Mouse (Mus musculus) midbrain, embryonic 12.5 days (tissue): ENCODE results near the gene Zfp62. TPM values are rescaled to one million over a fixed set of nuclear protein-coding genes. Genes with fewer than 3 reads are reported as not detected.
A peak's percentile ranks its signal among the peaks of the same experiment; 100 is the strongest.
"Not testable (repeated sequence)": the region's sequence is repeated elsewhere in the genome, so short reads cannot be mapped to it uniquely, and the experiment has no call there.

Experiments
- ATAC-seq: fragments of 200-750 bp; cut with Nextera tagmentation; 2 replicates; pipeline ENCODE4 v1.8.0; 2017; ENCODE audit warnings: low read depth, moderate TSS enrichment, moderate library complexity; ENCODE audit not compliant: low FRiP score
- H3K27ac ChIP-seq: fragments of 300-500 bp; sonication (generic); replicated peaks from 2 replicates; pipeline ENCODE4 v1.5.1; 2016; ENCODE audit warnings: mild to moderate bottlenecking
- H3K27me3 ChIP-seq: fragments of 300-500 bp; sonication (generic); 2 replicates; pipeline ENCODE4 v1.6.1; 2016; ENCODE audit warnings: mild to moderate bottlenecking
- H3K36me3 ChIP-seq: fragments of 300-500 bp; sonication (generic); 2 replicates; pipeline ENCODE4 v1.6.1; 2016
- H3K4me1 ChIP-seq: fragments of 300-500 bp; sonication (generic); 2 replicates; pipeline ENCODE4 v1.6.1; 2016
- H3K4me2 ChIP-seq: fragments of 300-500 bp; sonication (generic); replicated peaks from 2 replicates; pipeline ENCODE4 v1.6.1; 2016; ENCODE audit warnings: mild to moderate bottlenecking, moderate library complexity
- H3K4me3 ChIP-seq: fragments of 300-500 bp; sonication (generic); 2 replicates; pipeline ENCODE4 v1.5.1; 2016; ENCODE audit warnings: mild to moderate bottlenecking
- H3K9ac ChIP-seq: fragments of 300-500 bp; sonication (generic); replicated peaks from 2 replicates; pipeline ENCODE4 v1.6.1; 2016; ENCODE audit warnings: mild to moderate bottlenecking, moderate library complexity
- H3K9me3 ChIP-seq: fragments of 300-500 bp; sonication (generic); 2 replicates; pipeline ENCODE4 v1.6.1; 2016; ENCODE audit warnings: mild to moderate bottlenecking
- WGBS: fragments of 180-500 bp; shearing (Covaris S2); methylation state at CpG from one replicate; pipeline ENCODE4 v1.1.7; 2016; 5-methylcytosine and 5-hydroxymethylcytosine counted together
- polyA plus RNA-seq: library from polyadenylated mRNA; unstranded; fragments of >200 nt; fragmentation: Nextera tagmentation; extraction: Ambion mirVana; gene quantifications from 2 replicates; pipeline ENCODE4 v1.2.1, GENCODE M21; 2016

Gene Zfp62
- polyA plus RNA-seq, 1 experiment from 2014 or later, result 60.8 TPM

- WGBS, result 9% methylated on average over 7 of the region's 7 CpGs
- no peaks in the 10 kb centered on the region for H3K27me3 ChIP-seq
- H3K36me3 ChIP-seq, result no peaks in the 10 kb centered on the region
- no peak for ATAC-seq
- no peak overlapping the region for H3K4me3 ChIP-seq
- no peak overlapping the region for H3K9ac ChIP-seq
- no peak overlapping the region for H3K27ac ChIP-seq
- no peaks in the 10 kb centered on the region for H3K9me3 ChIP-seq
- no peak overlapping the region for H3K4me2 ChIP-seq
- no peaks in the 10 kb centered on the region for H3K4me1 ChIP-seq
Observed at GRCm38 (mm10) chr11:49189737-49190136, 13.4 kb upstream of the Zfp62 start.

GRCm38 (mm10) chr11:49191083-49191482, 12.0 kb upstream of the Zfp62 start:
- 67% methylated on average over 2 of the region's 2 CpGs for WGBS
- Histone ChIP-seq H3K9me3 (no peaks in the 10 kb centered on the region), H3K4me1 (no peaks in the 10 kb centered on the region), H3K27me3 (no peaks in the 10 kb centered on the region), H3K4me3 (no peak overlapping the region), H3K9ac (no peak overlapping the region), H3K4me2 (no peak overlapping the region), H3K36me3 (no peaks in the 10 kb centered on the region), H3K27ac (no peak overlapping the region)
- ATAC-seq, result no peak

DNA sequence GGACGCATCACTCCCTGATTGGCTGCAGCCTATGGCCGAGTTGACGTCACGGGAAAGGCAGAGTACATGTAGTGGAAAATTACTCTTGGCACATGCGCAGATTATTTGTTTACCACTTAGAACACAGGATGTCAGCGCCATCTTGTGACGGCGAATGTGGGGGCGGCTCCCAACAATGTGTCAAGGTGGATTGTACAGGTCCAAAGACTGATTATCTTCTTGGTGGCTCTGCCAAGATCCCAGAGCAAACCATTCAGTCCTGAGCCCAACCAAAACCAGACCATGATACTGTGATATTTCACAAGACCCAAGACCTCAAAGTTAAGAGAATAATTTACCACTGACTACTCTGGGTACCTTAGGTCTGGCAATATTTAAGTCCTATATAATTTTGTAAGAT, 8.3 kb upstream of the Zfp62 start:
- not testable (repeated sequence) for H3K4me2 ChIP-seq, H3K4me1 ChIP-seq, H3K27ac ChIP-seq, H3K27me3 ChIP-seq, H3K9me3 ChIP-seq, H3K4me3 ChIP-seq, ATAC-seq, H3K9ac ChIP-seq, H3K36me3 ChIP-seq
- 93% methylated on average over 9 of the region's 9 CpGs for WGBS

- H3K27me3 ChIP-seq, result no peaks in the 10 kb centered on the region
- H3K4me2 ChIP-seq, result no peak overlapping the region
- ATAC-seq, result no peak
- H3K4me3 ChIP-seq, result no peak overlapping the region
- no peak overlapping the region for H3K9ac ChIP-seq
- 90% methylated on average over 7 of the region's 7 CpGs for WGBS
- H3K27ac ChIP-seq, result no peak overlapping the region
- no peaks in the 10 kb centered on the region for H3K4me1 ChIP-seq
- H3K36me3 ChIP-seq, result no peaks in the 10 kb centered on the region
- H3K9me3 ChIP-seq, result no peaks in the 10 kb centered on the region
Observed at GRCm38 (mm10) chr11:49195819-49196322, 7.2 kb upstream of the Zfp62 start.

- Histone ChIP-seq H3K27me3 (no peaks in the 10 kb centered on the region), H3K4me1 (peaks cover 15% of the 10 kb centered on the region), H3K4me2 (no peak overlapping the region), H3K9me3 (no peaks in the 10 kb centered on the region), H3K9ac (no peak overlapping the region), H3K4me3 (no peak overlapping the region), H3K36me3 (no peaks in the 10 kb centered on the region), H3K27ac (no peak overlapping the region)
- ATAC-seq, result no peak
Observed at GRCm38 (mm10) chr11:49200666-49201065, 2.4 kb upstream of the Zfp62 start.

DNA sequence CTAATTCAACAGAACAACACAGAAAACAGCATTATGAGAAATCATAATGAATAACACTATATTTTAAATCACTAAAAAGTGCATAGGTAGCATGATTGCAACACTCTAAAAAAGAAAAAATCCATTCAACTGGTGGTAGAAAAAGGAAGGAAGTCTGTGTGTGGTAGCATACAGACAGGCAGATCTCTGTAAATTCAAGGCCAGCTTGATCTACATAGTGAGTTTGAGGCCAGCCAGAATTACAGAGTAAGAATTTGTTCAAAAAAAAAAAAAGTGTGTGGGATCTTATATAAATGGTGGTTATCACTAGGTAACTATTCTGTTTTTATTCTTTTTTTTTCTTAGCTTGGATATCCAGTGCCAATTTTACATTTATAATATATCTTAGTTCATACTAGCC, 1.9 kb upstream of the Zfp62 start:
- Histone ChIP-seq H3K36me3 (no peaks in the 10 kb centered on the region), H3K27ac (no peak overlapping the region), H3K9me3 (no peaks in the 10 kb centered on the region), H3K4me3 (no peak overlapping the region), H3K27me3 (no peaks in the 10 kb centered on the region), H3K4me2 (no peak overlapping the region), H3K9ac (no peak overlapping the region), H3K4me1 (peaks cover 15% of the 10 kb centered on the region)
- ATAC-seq, result no peak

DNA sequence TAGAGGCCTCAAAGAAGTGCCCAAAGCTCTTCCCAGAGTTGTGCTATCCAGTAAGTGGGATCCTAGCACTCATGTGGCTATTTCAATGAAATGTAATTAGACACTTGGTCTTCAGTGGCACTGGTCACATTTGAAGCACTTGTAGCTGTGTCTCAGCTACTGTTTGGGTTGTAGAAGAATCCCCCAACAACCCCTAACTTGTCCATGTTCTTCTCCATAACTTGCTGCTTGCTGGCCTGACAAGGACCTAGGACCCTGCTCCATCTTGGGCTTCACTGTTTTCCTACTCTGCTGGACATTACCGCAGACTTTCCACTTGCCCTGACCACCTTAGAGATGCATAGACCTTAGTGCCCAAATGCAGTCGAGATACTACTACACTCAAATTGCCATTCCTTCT, 1.0 kb upstream of the Zfp62 start:
- Histone ChIP-seq H3K27ac (no peak overlapping the region), H3K4me3 (peak overlapping the region; percentile 92), H3K4me1 (peaks cover 17% of the 10 kb centered on the region), H3K4me2 (peak overlapping the region; percentile 77), H3K27me3 (no peaks in the 10 kb centered on the region), H3K36me3 (peaks cover 7% of the 10 kb centered on the region), H3K9me3 (no peaks in the 10 kb centered on the region), H3K9ac (peak overlapping the region; percentile 98)
- ATAC-seq, result no peak
- WGBS, result 71% methylated on average over 2 of the region's 2 CpGs

- peak overlapping the region; percentile 77 for H3K4me2 ChIP-seq
- peaks cover 17% of the 10 kb centered on the region for H3K4me1 ChIP-seq
- H3K9me3 ChIP-seq, result no peaks in the 10 kb centered on the region
- H3K27me3 ChIP-seq, result no peaks in the 10 kb centered on the region
- peak overlapping the region; percentile 92 for H3K4me3 ChIP-seq
- peaks cover 7% of the 10 kb centered on the region for H3K36me3 ChIP-seq
- H3K9ac ChIP-seq, result peak overlapping the region; percentile 98
- WGBS, result 5% methylated on average over 10 of the region's 10 CpGs
- H3K27ac ChIP-seq, result peak overlapping the region; percentile 99
- ATAC-seq, result peak; percentile 16
Observed at GRCm38 (mm10) chr11:49202523-49203061, 500 bp upstream of the Zfp62 start.

DNA sequence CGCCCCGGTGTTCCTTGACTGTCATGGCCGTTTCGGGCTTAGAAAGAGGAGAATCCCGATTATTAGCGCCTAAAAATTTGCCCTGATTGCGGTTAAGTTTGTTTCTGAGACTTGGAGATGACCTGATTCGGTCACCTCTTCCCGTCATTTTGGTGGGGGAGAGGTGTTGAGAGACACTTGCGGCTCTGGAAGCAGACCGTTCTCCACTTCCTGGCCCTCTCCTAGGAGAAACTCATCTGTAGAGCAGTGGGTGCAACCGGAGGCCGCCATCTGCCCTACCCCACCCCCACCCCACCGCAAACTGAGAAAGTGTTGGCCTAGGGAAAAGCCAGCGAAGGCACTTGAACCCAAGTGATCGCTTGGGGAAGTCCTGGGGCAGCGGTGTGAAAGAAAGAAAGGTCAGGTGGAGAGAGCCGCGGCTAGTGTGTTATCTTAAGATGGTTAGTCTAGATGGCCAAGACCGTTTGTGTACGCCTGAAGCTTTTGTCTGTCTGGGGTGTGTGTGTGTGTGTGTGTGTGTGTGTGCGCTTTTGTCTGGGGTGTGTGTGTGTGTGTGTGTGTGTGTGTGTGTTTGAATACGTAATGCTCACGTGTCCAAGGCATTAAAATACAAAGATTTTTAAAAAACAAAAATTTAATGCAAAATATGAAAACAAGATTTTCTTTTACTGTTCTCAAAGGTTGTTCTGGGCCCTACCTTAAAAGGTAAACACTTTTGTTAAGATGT, 842 bp downstream of the Zfp62 start:
- Histone ChIP-seq H3K4me1 (peaks cover 17% of the 10 kb centered on the region), H3K36me3 (peaks cover 7% of the 10 kb centered on the region), H3K27me3 (no peaks in the 10 kb centered on the region), H3K27ac (peak overlapping the region; percentile 99), H3K4me3 (peak overlapping the region; percentile 92), H3K4me2 (peak overlapping the region; percentile 77), H3K9ac (peak overlapping the region; percentile 98), H3K9me3 (no peaks in the 10 kb centered on the region)
- under 1% methylated on average over 24 of the region's 24 CpGs for WGBS
- ATAC-seq, result peak; percentile 70

DNA sequence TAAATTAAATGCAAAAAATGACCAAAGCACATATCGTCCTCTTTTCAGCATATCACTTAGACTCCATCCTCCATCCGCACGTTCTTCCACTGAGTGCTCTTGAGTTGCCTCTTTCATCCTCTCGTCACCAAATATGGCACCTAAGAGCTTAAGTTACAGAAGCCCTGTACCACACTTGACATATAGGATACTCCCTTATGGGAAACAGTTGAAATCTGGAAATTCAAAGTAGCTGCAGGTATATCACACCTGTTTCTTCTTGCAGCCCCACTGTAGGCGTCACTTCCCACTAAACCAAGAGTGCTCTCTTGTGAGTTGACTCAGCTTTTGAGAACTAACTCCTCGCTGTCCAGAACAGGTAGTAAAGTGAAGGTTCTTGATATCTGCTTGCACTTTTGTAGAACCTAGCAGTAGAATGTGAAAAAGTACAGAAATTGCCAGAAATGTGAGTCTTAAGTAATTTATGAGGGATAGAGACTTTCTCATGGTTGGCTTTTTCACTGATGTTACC, 2.0 kb downstream of the Zfp62 start:
- Histone ChIP-seq H3K4me2 (peak overlapping the region; percentile 77), H3K9me3 (no peaks in the 10 kb centered on the region), H3K9ac (no peak overlapping the region), H3K4me3 (no peak overlapping the region), H3K27ac (no peak overlapping the region), H3K36me3 (peaks cover 7% of the 10 kb centered on the region), H3K27me3 (no peaks in the 10 kb centered on the region), H3K4me1 (peaks cover 24% of the 10 kb centered on the region)
- WGBS, result 87% methylated on average over 6 of the region's 6 CpGs
- ATAC-seq, result no peak

GRCm38 (mm10) chr11:49207495-49207894, 4.4 kb downstream of the Zfp62 start:
- peaks cover 18% of the 10 kb centered on the region for H3K4me1 ChIP-seq
- no peak overlapping the region for H3K4me2 ChIP-seq
- no peak overlapping the region for H3K4me3 ChIP-seq
- no peaks in the 10 kb centered on the region for H3K27me3 ChIP-seq
- H3K9me3 ChIP-seq, result no peaks in the 10 kb centered on the region
- H3K27ac ChIP-seq, result no peak overlapping the region
- no peak for ATAC-seq
- 100% methylated on average over 1 of the region's 1 CpGs for WGBS
- H3K9ac ChIP-seq, result no peak overlapping the region
- H3K36me3 ChIP-seq, result peaks cover 7% of the 10 kb centered on the region

- H3K4me3 ChIP-seq, result no peak overlapping the region
- H3K4me2 ChIP-seq, result no peak overlapping the region
- ATAC-seq, result no peak
- H3K27ac ChIP-seq, result no peak overlapping the region
- peaks cover 7% of the 10 kb centered on the region; the same call in 1 of the 2 replicates for H3K4me1 ChIP-seq
- H3K36me3 ChIP-seq, result peaks cover 36% of the 10 kb centered on the region
- no peaks in the 10 kb centered on the region for H3K9me3 ChIP-seq
- no peak overlapping the region for H3K9ac ChIP-seq
- no peaks in the 10 kb centered on the region for H3K27me3 ChIP-seq
Observed at GRCm38 (mm10) chr11:49212577-49212976, 9.5 kb downstream of the Zfp62 start.
